Mouse (Mus musculus): Measurements from ENCODE around the gene Pcsk2. TPM values are rescaled to one million over a fixed set of nuclear protein-coding genes. Genes with fewer than 3 reads are reported as not detected.

The Pcsk2 gene
- polyA plus RNA-seq, 1 experiment from 2014 or later = 7.6 TPM

- Histone ChIP-seq H3K4me1 (ENCODE audit: control insufficient read depth, insufficient read depth, low read length) (no peaks in the 10 kb centered on the region), H3K9ac (ENCODE audit: low read length) (no peak overlapping the region), H3K27ac (ENCODE audit: low read depth, low read length) (no peak overlapping the region), H3K4me2 (no peak overlapping the region), H3K9me3 (ENCODE audit: control insufficient read depth, low read length) (no peaks in the 10 kb centered on the region), H3K36me3 (ENCODE audit: control insufficient read depth, insufficient read depth, low read length) (no peaks in the 10 kb centered on the region), H3K4me3 (ENCODE audit: low read depth, low read length) (no peak overlapping the region), H3K27me3 (ENCODE audit: control insufficient read depth, insufficient read depth, low read length) (no peaks in the 10 kb centered on the region)
- ATAC-seq (ENCODE audit: low FRiP score) = no peak
- DNase-seq (ENCODE audit: low spot score, missing footprints) = no peak
- WGBS = 68% methylated on average over 3 of the region's 3 CpGs
Measured at GRCm38 (mm10) chr2:143847291-143847690, 301.3 kb downstream of the Pcsk2 start.

- H3K4me3 ChIP-seq (ENCODE audit: low read depth, low read length) = no peak overlapping the region
- DNase-seq (ENCODE audit: low spot score, missing footprints) = no peak
- no peak for ATAC-seq (ENCODE audit: low FRiP score)
- H3K9me3 ChIP-seq (ENCODE audit: control insufficient read depth, low read length) = no peaks in the 10 kb centered on the region
- no peaks in the 10 kb centered on the region for H3K27me3 ChIP-seq (ENCODE audit: control insufficient read depth, insufficient read depth, low read length)
- whole genome bisulfite sequencing = 87% methylated on average over 12 of the region's 12 CpGs
- no peaks in the 10 kb centered on the region for H3K4me1 ChIP-seq (ENCODE audit: control insufficient read depth, insufficient read depth, low read length)
- H3K9ac ChIP-seq (ENCODE audit: low read length) = no peak overlapping the region
- H3K36me3 ChIP-seq (ENCODE audit: control insufficient read depth, insufficient read depth, low read length) = no peaks in the 10 kb centered on the region
- no peak overlapping the region for H3K27ac ChIP-seq (ENCODE audit: low read depth, low read length)
- no peak overlapping the region for H3K4me2 ChIP-seq
Measured at GRCm38 (mm10) chr2:143851354-143852221, 305.6 kb downstream of the Pcsk2 start.

- no peak overlapping the region for H3K27ac ChIP-seq (ENCODE audit: low read depth, low read length)
Measured at GRCm38 (mm10) chr2:143852295-143853275, 306.6 kb downstream of the Pcsk2 start.

GRCm38 (mm10) chr2:143853447-143853846, 307.5 kb downstream of the Pcsk2 start:
- DNase-seq (ENCODE audit: low spot score, missing footprints) (no peak), ATAC-seq (ENCODE audit: low FRiP score) (no peak)
- no peaks in the 10 kb centered on the region for H3K36me3 ChIP-seq (ENCODE audit: control insufficient read depth, insufficient read depth, low read length)
- 85% methylated on average over 4 of the region's 4 CpGs for WGBS
- H3K27ac ChIP-seq (ENCODE audit: low read depth, low read length) = no peak overlapping the region
- no peak overlapping the region for H3K9ac ChIP-seq (ENCODE audit: low read length)
- H3K4me2 ChIP-seq = no peak overlapping the region
- H3K4me3 ChIP-seq (ENCODE audit: low read depth, low read length) = no peak overlapping the region
- no peaks in the 10 kb centered on the region for H3K9me3 ChIP-seq (ENCODE audit: control insufficient read depth, low read length)
- H3K27me3 ChIP-seq (ENCODE audit: control insufficient read depth, insufficient read depth, low read length) = no peaks in the 10 kb centered on the region
- H3K4me1 ChIP-seq (ENCODE audit: control insufficient read depth, insufficient read depth, low read length) = no peaks in the 10 kb centered on the region

More at GRCm38 (mm10) chr2:143852295-143853275, 306.6 kb downstream of the Pcsk2 start:
- ATAC-seq (ENCODE audit: low FRiP score) (no peak), DNase-seq (ENCODE audit: low spot score, missing footprints) (no peak)
- no peak overlapping the region for H3K4me2 ChIP-seq
- H3K9ac ChIP-seq (ENCODE audit: low read length) = no peak overlapping the region
- H3K36me3 ChIP-seq (ENCODE audit: control insufficient read depth, insufficient read depth, low read length) = no peaks in the 10 kb centered on the region
- 70% methylated on average over 18 of the region's 18 CpGs for WGBS
- H3K4me1 ChIP-seq (ENCODE audit: control insufficient read depth, insufficient read depth, low read length) = no peaks in the 10 kb centered on the region
- H3K9me3 ChIP-seq (ENCODE audit: control insufficient read depth, low read length) = no peaks in the 10 kb centered on the region
- no peaks in the 10 kb centered on the region for H3K27me3 ChIP-seq (ENCODE audit: control insufficient read depth, insufficient read depth, low read length)
- no peak overlapping the region for H3K4me3 ChIP-seq (ENCODE audit: low read depth, low read length)

DNA sequence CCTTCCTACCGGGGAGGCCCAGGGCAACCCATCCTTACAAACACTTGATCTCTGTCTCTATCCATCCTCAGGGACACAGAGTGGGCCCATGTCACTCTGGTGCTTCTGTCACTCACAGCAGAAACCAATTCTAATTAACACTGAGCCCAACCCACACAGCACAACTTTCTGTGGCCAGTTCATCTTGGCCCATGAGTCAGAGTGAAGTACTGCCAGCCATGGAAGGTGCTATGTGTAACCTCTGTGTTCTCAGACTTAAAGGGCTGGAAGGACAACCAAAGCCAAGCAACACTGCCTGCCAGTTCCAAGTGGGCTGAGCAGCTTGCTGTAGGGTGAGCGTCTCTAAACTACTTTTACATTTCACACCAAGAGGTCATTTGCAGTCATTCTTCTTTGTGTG, 313.2 kb downstream of the Pcsk2 start:
- Histone ChIP-seq H3K9me3 (ENCODE audit: control insufficient read depth, low read length) (no peaks in the 10 kb centered on the region), H3K4me3 (ENCODE audit: low read depth, low read length) (no peak overlapping the region), H3K27me3 (ENCODE audit: control insufficient read depth, insufficient read depth, low read length) (peaks cover 10% of the 10 kb centered on the region; the same call in 1 of the 2 replicates), H3K9ac (ENCODE audit: low read length) (no peak overlapping the region), H3K4me2 (no peak overlapping the region), H3K36me3 (ENCODE audit: control insufficient read depth, insufficient read depth, low read length) (no peaks in the 10 kb centered on the region), H3K4me1 (ENCODE audit: control insufficient read depth, insufficient read depth, low read length) (peaks cover 7% of the 10 kb centered on the region; the same call in 1 of the 2 replicates), H3K27ac (ENCODE audit: low read depth, low read length) (no peak overlapping the region)
- WGBS = 91% methylated on average over 2 of the region's 2 CpGs
- no peak for DNase-seq (ENCODE audit: low spot score, missing footprints)
- no peak for ATAC-seq (ENCODE audit: low FRiP score)

DNA sequence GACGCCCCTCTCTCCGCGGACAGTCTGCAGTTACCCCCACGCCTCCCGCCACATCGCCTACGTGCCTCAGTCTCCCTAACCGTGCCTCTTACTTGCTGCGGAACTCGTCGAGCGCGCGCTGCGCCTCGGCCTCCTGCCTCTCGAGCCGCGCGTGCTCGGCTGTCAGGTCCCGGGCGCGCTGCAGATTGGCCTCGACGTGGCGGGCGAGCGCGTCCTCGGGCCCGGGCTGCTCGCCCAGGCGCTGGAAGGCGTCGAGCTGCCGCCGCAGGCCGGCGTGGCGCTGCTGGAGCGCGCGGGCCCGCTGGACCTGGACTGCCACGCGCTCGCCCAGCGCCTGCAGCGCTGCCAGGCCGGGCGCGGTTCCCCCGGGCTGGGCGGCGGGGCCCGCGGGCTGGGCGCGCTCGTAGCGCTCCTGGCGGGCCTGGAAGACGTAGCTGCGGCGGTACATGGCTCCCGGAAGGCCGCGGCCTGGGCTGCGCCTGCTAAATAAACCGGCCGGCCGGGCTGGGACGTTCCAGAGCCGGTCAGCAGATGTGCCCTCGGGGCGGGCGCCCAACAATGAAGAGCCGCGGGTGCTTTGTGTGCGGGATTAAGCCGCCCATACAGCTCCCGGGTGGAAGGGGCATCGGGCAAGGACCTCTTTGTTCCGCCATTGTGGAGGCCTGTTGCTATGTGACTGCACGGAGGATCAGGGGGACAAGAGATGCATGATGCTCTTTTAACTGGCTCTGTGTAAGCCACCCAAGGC, 316.7 kb downstream of the Pcsk2 start, which contains the start of gene Bfsp1:
TSS of gene Bfsp1 (minus strand) at position 690 of the 748 bp plus-strand sequence.
- Histone ChIP-seq H3K27ac (ENCODE audit: low read depth, low read length) (peak within 1 kb of the TSS; percentile 87), H3K9me3 (ENCODE audit: control insufficient read depth, low read length) (no peaks in the 10 kb centered on the region), H3K9ac (ENCODE audit: low read length) (peak within 1 kb of the TSS; percentile 74), H3K36me3 (ENCODE audit: control insufficient read depth, insufficient read depth, low read length) (no peaks in the 10 kb centered on the region), H3K4me1 (ENCODE audit: control insufficient read depth, insufficient read depth, low read length) (peaks cover 7% of the 10 kb centered on the region; the same call in 1 of the 2 replicates), H3K4me2 (peak within 1 kb of the TSS; percentile 55), H3K4me3 (ENCODE audit: low read depth, low read length) (peak within 1 kb of the TSS; percentile 34), H3K27me3 (ENCODE audit: control insufficient read depth, insufficient read depth, low read length) (peaks cover 22% of the 10 kb centered on the region)
- peak; percentile 94 for ATAC-seq (ENCODE audit: low FRiP score)
- peak; percentile 98 for DNase-seq (ENCODE audit: low spot score, missing footprints)
- 2% methylated on average over 82 of the region's 86 CpGs for WGBS

DNA sequence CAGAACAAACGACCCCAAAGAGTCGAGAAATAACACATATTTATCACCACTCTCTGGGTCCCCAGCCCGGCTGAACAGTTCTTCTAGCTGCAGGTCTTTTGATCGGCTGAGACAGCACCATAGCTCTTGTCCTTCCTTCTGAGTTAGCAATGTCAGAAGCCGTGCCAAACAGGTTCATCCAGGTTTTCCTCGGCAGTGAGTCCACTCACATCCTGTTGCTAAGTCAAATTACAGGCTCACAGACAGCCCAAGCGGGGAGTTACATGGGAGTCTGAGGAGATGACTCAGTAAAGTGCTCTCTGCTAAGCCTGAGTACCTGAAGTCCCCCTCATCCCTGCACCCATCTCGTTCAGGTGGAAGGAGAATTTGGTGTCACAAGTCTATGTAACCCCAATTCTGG, 318.6 kb downstream of the Pcsk2 start:
- Histone ChIP-seq H3K27me3 (ENCODE audit: control insufficient read depth, insufficient read depth, low read length) (peaks cover 22% of the 10 kb centered on the region), H3K4me2 (no peak overlapping the region), H3K4me3 (ENCODE audit: low read depth, low read length) (no peak overlapping the region), H3K4me1 (ENCODE audit: control insufficient read depth, insufficient read depth, low read length) (peaks cover 7% of the 10 kb centered on the region; the same call in 1 of the 2 replicates), H3K27ac (ENCODE audit: low read depth, low read length) (no peak overlapping the region), H3K9ac (ENCODE audit: low read length) (no peak overlapping the region), H3K9me3 (ENCODE audit: control insufficient read depth, low read length) (no peaks in the 10 kb centered on the region), H3K36me3 (ENCODE audit: control insufficient read depth, insufficient read depth, low read length) (no peaks in the 10 kb centered on the region)
- DNase-seq (ENCODE audit: low spot score, missing footprints) (no peak), ATAC-seq (ENCODE audit: low FRiP score) (no peak)
- 76% methylated on average over 8 of the region's 8 CpGs for WGBS

Data from midbrain, embryonic 11.5 days (tissue).